20 mouse cellular contexts compared by ENCODE assay signal in genomic region chr3:51785796-51786195, GRCm38 (mm10).
DNase-seq lines count a peak whose midpoint lies in the region; ATAC-seq and TF ChIP-seq lines count a peak whose summit lies in the region.
"Had no signal": no experiment of that assay in that cellular context is flagged by ENCODE, and none has a peak within 500 bp of the region (broad histone marks: within the 10 kb centered on the region; RNA-seq: fewer than 3 reads in every experiment).

No protein-coding gene starts in this region.

- DNase-seq in heart, adult 18-20 months = no peak
- DNase-seq in ES-CJ7 (ENCODE audit: low read depth, low spot score) (peak; percentile 18), ZHBTc4 (ENCODE audit: low read depth, low spot score) (peak; percentile 23)
- no peak for DNase-seq in hindbrain, postnatal 0 days (ENCODE audit: low spot score)
- no peak for DNase-seq in frontal cortex, postnatal 25 days (ENCODE audit: low spot score in 2 of 2)
- DNase-seq: cerebellum, adult 11 months; cerebellum, postnatal 14 days; heart, postnatal 4 days; lung, adult 2 months; lung, postnatal 36 days; thymus, postnatal 36 days had no signal

- 62% methylated on average over 7 of the region's 7 CpGs for WGBS in heart, embryonic 13.5 days
- 74% methylated on average over 7 of the region's 7 CpGs for WGBS in hindbrain, postnatal 0 days
- WGBS in liver, embryonic 12.5 days (ENCODE audit: insufficient replicate concordance) = 61% methylated on average over 7 of the region's 7 CpGs

- no peak overlapping the region for H3K4me2 ChIP-seq in heart, embryonic 13.5 days
- no peak overlapping the region for H3K4me2 ChIP-seq in hindbrain, postnatal 0 days (ENCODE audit: low read depth, low read length)
- H3K4me2 ChIP-seq in liver, embryonic 12.5 days = no peak overlapping the region
- H3K4me2 ChIP-seq: embryonic facial prominence, embryonic 15.5 days; heart, embryonic 12.5 days; liver, embryonic 11.5 days had no signal

- no peaks in the 10 kb centered on the region for H3K36me3 ChIP-seq in heart, embryonic 13.5 days
- no peaks in the 10 kb centered on the region for H3K36me3 ChIP-seq in hindbrain, postnatal 0 days (ENCODE audit: insufficient read depth, low read length)
- no peaks in the 10 kb centered on the region for H3K36me3 ChIP-seq in liver, embryonic 12.5 days
- H3K36me3 ChIP-seq: embryonic facial prominence, embryonic 15.5 days; heart, embryonic 12.5 days had no signal

- H3K27ac ChIP-seq in heart, embryonic 13.5 days (replicated peaks) = no peak overlapping the region
- H3K27ac ChIP-seq in hindbrain, postnatal 0 days = peak overlapping the region; percentile 41; the same call in 1 of the 2 replicates
- no peak overlapping the region for H3K27ac ChIP-seq in liver, embryonic 12.5 days
- H3K27ac ChIP-seq: embryonic facial prominence, embryonic 15.5 days had no signal

- no peaks in the 10 kb centered on the region for H3K9me3 ChIP-seq in heart, embryonic 13.5 days
- H3K9me3 ChIP-seq in hindbrain, postnatal 0 days (ENCODE audit: low read length) = no peaks in the 10 kb centered on the region
- no peaks in the 10 kb centered on the region for H3K9me3 ChIP-seq in liver, embryonic 12.5 days (replicated peaks)
- H3K9me3 ChIP-seq: embryonic facial prominence, embryonic 15.5 days had no signal

- H3K27me3 ChIP-seq in heart, embryonic 13.5 days (replicated peaks) = no peaks in the 10 kb centered on the region
- no peaks in the 10 kb centered on the region for H3K27me3 ChIP-seq in hindbrain, postnatal 0 days (ENCODE audit: insufficient read depth, low read length)
- no peaks in the 10 kb centered on the region for H3K27me3 ChIP-seq in liver, embryonic 12.5 days (replicated peaks)
- H3K27me3 ChIP-seq: embryonic facial prominence, embryonic 15.5 days; heart, embryonic 12.5 days; Patski had no signal

- no peak for ATAC-seq in heart, embryonic 13.5 days (ENCODE audit: extremely low read depth, insufficient number of reproducible peaks, low FRiP score, low TSS enrichment)
- ATAC-seq in hindbrain, postnatal 0 days = no peak
- ATAC-seq in liver, embryonic 12.5 days = no peak
- ATAC-seq: activated CD4-positive, CD25-positive, alpha-beta regulatory T cell, adult 4 months; intestine, embryonic 16.5 days; Patski had no signal

- TF ChIP-seq CTCF in hindbrain, postnatal 0 days (IDR thresholded peaks at IDR 0.05; ENCODE audit: low read depth) = no peak

- peak overlapping the region; percentile 56; the same call in 1 of the 2 replicates for H3K9ac ChIP-seq in heart, embryonic 13.5 days
- H3K9ac ChIP-seq in hindbrain, postnatal 0 days (replicated peaks; ENCODE audit: low read length) = no peak overlapping the region
- H3K9ac ChIP-seq in liver, embryonic 12.5 days = no peak overlapping the region
- H3K9ac ChIP-seq: embryonic facial prominence, embryonic 15.5 days; heart, embryonic 12.5 days had no signal

- H3K4me3 ChIP-seq in heart, embryonic 13.5 days = no peak overlapping the region
- no peak overlapping the region for H3K4me3 ChIP-seq in hindbrain, postnatal 0 days (ENCODE audit: low read length)
- no peak overlapping the region for H3K4me3 ChIP-seq in liver, embryonic 12.5 days
- H3K4me3 ChIP-seq: embryonic facial prominence, embryonic 15.5 days; heart, embryonic 12.5 days; myocyte had no signal

- peaks cover 36% of the 10 kb centered on the region for H3K4me1 ChIP-seq in heart, embryonic 13.5 days
- H3K4me1 ChIP-seq in hindbrain, postnatal 0 days (ENCODE audit: insufficient read depth, low read length) = peaks cover 19% of the 10 kb centered on the region
- peaks cover 23% of the 10 kb centered on the region for H3K4me1 ChIP-seq in liver, embryonic 12.5 days

Comparison
In these comparisons a context has a peak if more than half of its experiments do, and no peak if none do; other contexts are left out.
1. DNase-seq: peak in ES-CJ7 (single experiment) and ZHBTc4 (single experiment); none in heart, adult 18-20 months (0 of 2), hindbrain, postnatal 0 days (single experiment) and frontal cortex, postnatal 25 days (0 of 2).